Mouse (Mus musculus): ENCODE results near the gene Scn3a.

Scn3a gene

DNA sequence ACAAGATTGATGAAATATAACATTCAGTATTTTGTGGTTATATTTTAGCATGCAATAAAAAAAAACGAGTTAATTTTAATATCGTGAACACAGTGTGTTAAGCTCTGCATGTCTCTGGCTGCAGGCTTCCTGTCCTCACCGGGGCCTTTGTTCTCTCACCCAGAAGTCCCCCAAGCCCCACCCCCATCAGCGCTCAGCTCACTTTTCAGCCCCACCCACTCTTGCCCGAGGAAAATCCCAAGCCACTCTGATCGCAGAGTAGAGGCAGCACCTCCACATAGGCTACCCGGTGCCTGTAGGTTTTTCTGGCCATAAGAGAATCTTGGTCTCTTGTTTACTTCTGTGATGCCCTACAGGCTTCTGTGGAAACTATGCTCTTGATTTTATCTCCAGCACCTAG is 153.2 kb downstream of the Scn3a start:
- H3K4me1 ChIP-seq (replicated peaks; ENCODE audit: low read depth, low read length) = peaks cover 46% of the 10 kb centered on the region
- no peaks in the 10 kb centered on the region for H3K27me3 ChIP-seq (ENCODE audit: insufficient read depth, low read length)
- H3K4me3 ChIP-seq (replicated peaks; ENCODE audit: low read length) = peak overlapping the region; percentile 46
- H3K36me3 ChIP-seq (ENCODE audit: insufficient read depth, low read length) = peaks cover 25% of the 10 kb centered on the region
- H3K9me3 ChIP-seq (ENCODE audit: low read length) = peaks cover 36% of the 10 kb centered on the region
- TF ChIP-seq POU5F1 (IDR thresholded peaks at IDR 0.05; ENCODE audit: borderline replicate concordance, low read length) (no peak), NANOG (IDR thresholded peaks at IDR 0.05; ENCODE audit: borderline replicate concordance, low read length) (no peak), CTCF (conservative IDR thresholded peaks at IDR 0.05; ENCODE audit: low read length) (no peak)

DNA sequence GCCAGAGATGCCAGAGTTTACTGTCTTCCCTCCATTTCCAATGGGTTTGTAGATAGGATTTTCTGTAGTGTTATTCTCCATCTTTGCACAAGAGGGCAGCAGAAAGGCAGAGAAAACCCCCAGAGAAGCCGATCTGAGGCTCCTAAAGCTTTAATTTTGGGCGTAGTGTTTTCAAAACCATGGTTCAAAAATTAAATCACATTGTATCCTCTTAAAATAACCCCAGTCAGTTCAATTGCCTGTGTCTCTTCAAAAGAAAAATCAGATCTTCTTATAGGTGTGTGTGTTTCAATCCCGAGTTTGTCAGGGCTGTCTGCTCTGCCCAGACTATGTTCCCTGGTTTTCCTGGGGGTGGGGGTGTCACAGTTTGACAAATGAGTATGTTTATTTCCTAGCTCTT is 153.7 kb downstream of the Scn3a start:
- Histone ChIP-seq H3K4me1 (replicated peaks; ENCODE audit: low read depth, low read length) (peaks cover 42% of the 10 kb centered on the region), H3K4me3 (replicated peaks; ENCODE audit: low read length) (no peak overlapping the region), H3K36me3 (ENCODE audit: insufficient read depth, low read length) (peaks cover 25% of the 10 kb centered on the region), H3K27me3 (ENCODE audit: insufficient read depth, low read length) (no peaks in the 10 kb centered on the region), H3K9me3 (ENCODE audit: low read length) (peaks cover 31% of the 10 kb centered on the region)
- TF ChIP-seq POU5F1 (IDR thresholded peaks at IDR 0.05; ENCODE audit: borderline replicate concordance, low read length) (no peak), CTCF (conservative IDR thresholded peaks at IDR 0.05; ENCODE audit: low read length) (peak; percentile 63)

All from E14TG2a.4 (cell line).